Mouse (Mus musculus): ENCODE results near the gene Shisa6.

Gene Shisa6

GRCm38 (mm10) chr11:66232891-66233290 lies 292.9 kb downstream of the Shisa6 start:
- no peak for DNase-seq (ENCODE audit: low read depth, low spot score)
- H3K36me3 ChIP-seq (ENCODE audit: control insufficient read depth, insufficient read depth, low read length, poor library complexity, severe bottlenecking), result no peaks in the 10 kb centered on the region
- H3K27me3 ChIP-seq (ENCODE audit: control insufficient read depth, insufficient read depth, low read length, poor library complexity, severe bottlenecking), result no peaks in the 10 kb centered on the region

- DNase-seq (ENCODE audit: low read depth, low spot score), result no peak
- no peaks in the 10 kb centered on the region for H3K36me3 ChIP-seq (ENCODE audit: control insufficient read depth, insufficient read depth, low read length, poor library complexity, severe bottlenecking)
- no peaks in the 10 kb centered on the region for H3K27me3 ChIP-seq (ENCODE audit: control insufficient read depth, insufficient read depth, low read length, poor library complexity, severe bottlenecking)
These were observed 303.6 kb downstream of the Shisa6 start for GRCm38 (mm10) chr11:66222133-66222532.

GRCm38 (mm10) chr11:66218469-66218868 lies 307.3 kb downstream of the Shisa6 start:
- H3K27me3 ChIP-seq (ENCODE audit: control insufficient read depth, insufficient read depth, low read length, poor library complexity, severe bottlenecking), result no peaks in the 10 kb centered on the region
- no peaks in the 10 kb centered on the region for H3K36me3 ChIP-seq (ENCODE audit: control insufficient read depth, insufficient read depth, low read length, poor library complexity, severe bottlenecking)
- DNase-seq (ENCODE audit: low read depth, low spot score), result no peak

GRCm38 (mm10) chr11:66188627-66189287 lies 337.0 kb downstream of the Shisa6 start:
- Histone ChIP-seq H3K36me3 (ENCODE audit: control insufficient read depth, insufficient read depth, low read length, poor library complexity, severe bottlenecking) (no peaks in the 10 kb centered on the region), H3K27me3 (ENCODE audit: control insufficient read depth, insufficient read depth, low read length, poor library complexity, severe bottlenecking) (no peaks in the 10 kb centered on the region)
- DNase-seq (ENCODE audit: low read depth, low spot score), result no peak

GRCm38 (mm10) chr11:66188146-66188545 lies 337.6 kb downstream of the Shisa6 start:
- Histone ChIP-seq H3K36me3 (ENCODE audit: control insufficient read depth, insufficient read depth, low read length, poor library complexity, severe bottlenecking) (no peaks in the 10 kb centered on the region), H3K27me3 (ENCODE audit: control insufficient read depth, insufficient read depth, low read length, poor library complexity, severe bottlenecking) (no peaks in the 10 kb centered on the region)
- no peak for DNase-seq (ENCODE audit: low read depth, low spot score)

GRCm38 (mm10) chr11:66177781-66178180 lies 348.0 kb downstream of the Shisa6 start:
- no peak for DNase-seq (ENCODE audit: low read depth, low spot score)
- Histone ChIP-seq H3K36me3 (ENCODE audit: control insufficient read depth, insufficient read depth, low read length, poor library complexity, severe bottlenecking) (no peaks in the 10 kb centered on the region), H3K27me3 (ENCODE audit: control insufficient read depth, insufficient read depth, low read length, poor library complexity, severe bottlenecking) (no peaks in the 10 kb centered on the region)

- Histone ChIP-seq H3K36me3 (ENCODE audit: control insufficient read depth, insufficient read depth, low read length, poor library complexity, severe bottlenecking) (no peaks in the 10 kb centered on the region), H3K27me3 (ENCODE audit: control insufficient read depth, insufficient read depth, low read length, poor library complexity, severe bottlenecking) (no peaks in the 10 kb centered on the region)
- no peak for DNase-seq (ENCODE audit: low read depth, low spot score)
These were observed 357.7 kb downstream of the Shisa6 start, which contains the start of gene Dnah9 for GRCm38 (mm10) chr11:66167801-66168651. Dnah9 (minus strand) TSS chr11:66168551.

- no peaks in the 10 kb centered on the region for H3K27me3 ChIP-seq (ENCODE audit: control insufficient read depth, insufficient read depth, low read length, poor library complexity, severe bottlenecking)
- H3K36me3 ChIP-seq (ENCODE audit: control insufficient read depth, insufficient read depth, low read length, poor library complexity, severe bottlenecking), result no peaks in the 10 kb centered on the region
- no peak for DNase-seq (ENCODE audit: low read depth, low spot score)
These were observed 361.7 kb downstream of the Shisa6 start for GRCm38 (mm10) chr11:66164022-66164421.

All from splenic B cell, adult 2 months (primary cell).